Mouse (Mus musculus): Measurements from ENCODE around the gene Ly6g6d.

Gene Ly6g6d

GRCm38 (mm10) chr17:35100196-35100765 is 22.4 kb upstream of the Ly6g6d start:
- DNase-seq (ENCODE audit: low read depth, low spot score) = no peak

GRCm38 (mm10) chr17:35097164-35097655 is 19.3 kb upstream of the Ly6g6d start:
- DNase-seq (ENCODE audit: low read depth, low spot score) = no peak

- no peak for DNase-seq (ENCODE audit: low read depth, low spot score)
These were observed 18.7 kb upstream of the Ly6g6d start for GRCm38 (mm10) chr17:35096597-35096996.

- no peak for DNase-seq (ENCODE audit: low read depth, low spot score)
These were observed 16.9 kb upstream of the Ly6g6d start for GRCm38 (mm10) chr17:35094475-35095365.

GRCm38 (mm10) chr17:35092403-35093198 is 14.7 kb upstream of the Ly6g6d start:
- DNase-seq (ENCODE audit: low read depth, low spot score) = no peak

GRCm38 (mm10) chr17:35090166-35090932 is 12.5 kb upstream of the Ly6g6d start:
- DNase-seq (ENCODE audit: low read depth, low spot score) = peak; percentile 23

GRCm38 (mm10) chr17:35088825-35089644 is 11.2 kb upstream of the Ly6g6d start, which contains the start of gene Abhd16a:
Gene Abhd16a (plus strand): TSS chr17:35089263.
- peak; percentile 98 for DNase-seq (ENCODE audit: low read depth, low spot score)

- peak; percentile 45 for DNase-seq (ENCODE audit: low read depth, low spot score)
These were observed 10.3 kb upstream of the Ly6g6d start for GRCm38 (mm10) chr17:35088151-35088550.

- DNase-seq (ENCODE audit: low read depth, low spot score) = no peak
These were observed 7.5 kb upstream of the Ly6g6d start, which contains the start of gene Ly6g6f for GRCm38 (mm10) chr17:35085208-35085865. Gene Ly6g6f (minus strand): TSS chr17:35085610.

- peak; percentile 11 for DNase-seq (ENCODE audit: low read depth, low spot score)
These were observed 6.1 kb upstream of the Ly6g6d start for GRCm38 (mm10) chr17:35083929-35084497.

GRCm38 (mm10) chr17:35082841-35083576 is 5.1 kb upstream of the Ly6g6d start:
- DNase-seq (ENCODE audit: low read depth, low spot score) = no peak

- DNase-seq (ENCODE audit: low read depth, low spot score) = no peak
These were observed 2.8 kb upstream of the Ly6g6d start for GRCm38 (mm10) chr17:35080710-35081109.

GRCm38 (mm10) chr17:35080248-35080647 is 2.4 kb upstream of the Ly6g6d start:
- DNase-seq (ENCODE audit: low read depth, low spot score) = no peak

GRCm38 (mm10) chr17:35079778-35080177 is 1.9 kb upstream of the Ly6g6d start:
- DNase-seq (ENCODE audit: low read depth, low spot score) = no peak

GRCm38 (mm10) chr17:35077285-35077684 is 580 bp downstream of the Ly6g6d start:
- no peak for DNase-seq (ENCODE audit: low read depth, low spot score)

- DNase-seq (ENCODE audit: low read depth, low spot score) = no peak
These were observed 1.2 kb downstream of the Ly6g6d start, which contains the start of gene Ly6g6e for GRCm38 (mm10) chr17:35076507-35077176. Gene Ly6g6e (plus strand): TSS chr17:35076902.

- no peak for DNase-seq (ENCODE audit: low read depth, low spot score)
These were observed 3.8 kb downstream of the Ly6g6d start for GRCm38 (mm10) chr17:35074097-35074496.

GRCm38 (mm10) chr17:35071454-35071853 is 6.4 kb downstream of the Ly6g6d start:
- DNase-seq (ENCODE audit: low read depth, low spot score) = no peak
